Mouse (Mus musculus): ENCODE data around the gene Znhit2. TPM values are rescaled to one million over a fixed set of nuclear protein-coding genes. Genes with fewer than 3 reads are reported as not detected.

Znhit2 gene
- total and polyA plus RNA-seq, 3 experiments = 27.0 to 37.3 TPM; not detected in 1

- Histone ChIP-seq H3K9ac (ENCODE audit: control insufficient read depth, low read depth, low read length, poor library complexity, severe bottlenecking) (peak within 1 kb of the TSS; percentile 75), H3K36me3 (ENCODE audit: control insufficient read depth in 1 of 2, insufficient read depth in 2 of 2, low read length in 2 of 2) (no peaks in the 10 kb centered on the region), H3K9me3 (replicated peaks; ENCODE audit: insufficient read depth, low read length) (no peaks in the 10 kb centered on the region), H3K4me3 (ENCODE audit: control insufficient read depth in 1 of 2, insufficient read depth in 1 of 2, low read depth in 2 of 2, low read length in 2 of 2) (peak within 1 kb of the TSS; percentile 49 to 73), H3K4me1 (ENCODE audit: control insufficient read depth in 1 of 2, insufficient read depth in 2 of 2, low read length in 2 of 2) (peaks cover 0 to 8% of the 10 kb centered on the region in 2 experiments; a peak in 3 of 4 replicates), H3K79me2 (ENCODE audit: control insufficient read depth, insufficient read depth, low read length, poor library complexity) (no peaks in the 10 kb centered on the region), H3K27ac (ENCODE audit: control insufficient read depth, low read depth, low read length) (peak within 1 kb of the TSS; percentile 15), H3K27me3 (ENCODE audit: control insufficient read depth in 1 of 2, insufficient read depth in 2 of 2, low read length in 2 of 2) (no peaks in the 10 kb centered on the region)
- TF ChIP-seq TBP (IDR thresholded peaks at IDR 0.05; ENCODE audit: low read depth, low read length) (peak; percentile 73), POLR2A (IDR thresholded peaks at IDR 0.05; ENCODE audit: control insufficient read depth in 1 of 2, insufficient read depth in 1 of 2, low read depth in 1 of 2, low read length in 2 of 2, poor library complexity in 1 of 2) (peak; percentile 42 to 80; a peak in 2 of 4 replicates), MXI1 (IDR thresholded peaks at IDR 0.05; ENCODE audit: low read depth, low read length) (peak; percentile 60), SIN3A (IDR thresholded peaks at IDR 0.05; ENCODE audit: low read length) (0 out of 2 replicates have a peak, but pooled peaks have one; percentile 34), NELFE (IDR thresholded peaks at IDR 0.05; ENCODE audit: low read depth, low read length) (peak; percentile 58), MAZ (IDR thresholded peaks at IDR 0.05; ENCODE audit: low read depth, low read length) (no peak), HCFC1 (IDR thresholded peaks at IDR 0.05; ENCODE audit: low read depth, low read length) (0 out of 2 replicates have a peak, but pooled peaks have one; percentile 33), RCOR1 (IDR thresholded peaks at IDR 0.05; ENCODE audit: low read depth, low read length) (no peak), POLR2AphosphoS2 (IDR thresholded peaks at IDR 0.05; ENCODE audit: low read length) (peak; percentile 70)
- DNase-seq (ENCODE audit: low read depth, low spot score) = peak; percentile 95
Measured at GRCm38 (mm10) chr19:6067724-6068415, 6.9 kb downstream of the Znhit2 start, which contains the start of gene Tm7sf2. Gene Tm7sf2 (minus strand): TSS chr19:6068373.

GRCm38 (mm10) chr19:6068951-6069350 lies 8.0 kb downstream of the Znhit2 start:
- Histone ChIP-seq H3K9ac (ENCODE audit: control insufficient read depth, low read depth, low read length, poor library complexity, severe bottlenecking) (no peak overlapping the region), H3K4me1 (ENCODE audit: control insufficient read depth in 1 of 2, insufficient read depth in 2 of 2, low read length in 2 of 2) (peaks cover 0 to 8% of the 10 kb centered on the region in 2 experiments; a peak in 3 of 4 replicates), H3K36me3 (ENCODE audit: control insufficient read depth in 1 of 2, insufficient read depth in 2 of 2, low read length in 2 of 2) (no peaks in the 10 kb centered on the region), H3K9me3 (replicated peaks; ENCODE audit: insufficient read depth, low read length) (no peaks in the 10 kb centered on the region), H3K27ac (ENCODE audit: control insufficient read depth, low read depth, low read length) (no peak overlapping the region), H3K79me2 (ENCODE audit: control insufficient read depth, insufficient read depth, low read length, poor library complexity) (no peaks in the 10 kb centered on the region), H3K27me3 (ENCODE audit: control insufficient read depth in 1 of 2, insufficient read depth in 2 of 2, low read length in 2 of 2) (no peaks in the 10 kb centered on the region), H3K4me3 (ENCODE audit: control insufficient read depth in 1 of 2, insufficient read depth in 1 of 2, low read depth in 2 of 2, low read length in 2 of 2) (no peak overlapping the region)
- peak; percentile 37 for DNase-seq (ENCODE audit: low read depth, low spot score)
- TF ChIP-seq POLR2AphosphoS5 (IDR thresholded peaks at IDR 0.05; ENCODE audit: borderline replicate concordance, low read depth, low read length) = no peak
- no peak for TF ChIP-seq MYC (IDR thresholded peaks at IDR 0.05; ENCODE audit: low read depth, low read length)
- no peak for TF ChIP-seq CHD1 (IDR thresholded peaks at IDR 0.05; ENCODE audit: low read depth, low read length)
- no peak for TF ChIP-seq EP300 (IDR thresholded peaks at IDR 0.05; ENCODE audit: low read depth in 1 of 2, low read length in 2 of 2)
- TF ChIP-seq RAD21 (IDR thresholded peaks at IDR 0.05; ENCODE audit: low read depth, low read length) = no peak
- TF ChIP-seq UBTF (IDR thresholded peaks at IDR 0.05; ENCODE audit: borderline replicate concordance, insufficient read depth, low read depth, low read length) = no peak
- TF ChIP-seq BHLHE40 (IDR thresholded peaks at IDR 0.05; ENCODE audit: borderline replicate concordance, low read depth, low read length) = no peak
- TF ChIP-seq CTCF (IDR thresholded peaks at IDR 0.05 in 2 of 3, conservative IDR thresholded peaks at IDR 0.05 in 1 of 3; ENCODE audit: control insufficient read depth in 1 of 3, insufficient read depth in 1 of 3, low read depth in 2 of 3, low read length in 3 of 3, poor library complexity in 1 of 3, severe bottlenecking in 1 of 3) = no peak
- TF ChIP-seq SMC3 (IDR thresholded peaks at IDR 0.05; ENCODE audit: low read depth, low read length) = no peak; the same call in 1 of the 2 replicates
- no peak for TF ChIP-seq MAX (IDR thresholded peaks at IDR 0.05; ENCODE audit: low read length)
- no peak for TF ChIP-seq NRF1 (IDR thresholded peaks at IDR 0.05; ENCODE audit: insufficient read depth, low read depth, low read length, poor library complexity, severe bottlenecking)
- no peak for TF ChIP-seq MAFK (IDR thresholded peaks at IDR 0.05; ENCODE audit: borderline replicate concordance, low read depth, low read length)
- TF ChIP-seq ZMIZ1 (IDR thresholded peaks at IDR 0.05; ENCODE audit: low read depth, low read length) = no peak
- TF ChIP-seq CHD2 (IDR thresholded peaks at IDR 0.05; ENCODE audit: low read length) = no peak
- TF ChIP-seq MYB (IDR thresholded peaks at IDR 0.05; ENCODE audit: low read depth, low read length) = no peak
- TF ChIP-seq NELFE (IDR thresholded peaks at IDR 0.05; ENCODE audit: low read depth, low read length) = no peak
- TF ChIP-seq USF2 (IDR thresholded peaks at IDR 0.05; ENCODE audit: borderline replicate concordance in 1 of 2, insufficient read depth in 1 of 2, low read depth in 1 of 2, low read length in 2 of 2) = no peak
- no peak for TF ChIP-seq HCFC1 (IDR thresholded peaks at IDR 0.05; ENCODE audit: low read depth, low read length)
- no peak for TF ChIP-seq ETS1 (IDR thresholded peaks at IDR 0.05; ENCODE audit: low read depth, low read length)

Data from MEL (cell line).